Mouse (Mus musculus) NIH3T3 (cell line): ENCODE data around the gene Fbxw27.
A peak's percentile ranks its signal among the peaks of the same experiment; 100 is the strongest.
"Not testable (repeated sequence)": the region's sequence is repeated elsewhere in the genome, so short reads cannot be mapped to it uniquely, and the experiment has no call there.

Experiments used
- DNase-seq: peaks from one replicate; pipeline ENCODE4 v3.0.0-alpha.2; 2012; ENCODE audit warnings: low read depth

Gene Fbxw27

GRCm38 (mm10) chr9:109790570-109790969, at the start of gene Fbxw27:
Fbxw27 (minus strand) TSS chr9:109790670.
- not testable (repeated sequence) for DNase-seq

GRCm38 (mm10) chr9:109833088-109833412, 42.6 kb upstream of the Fbxw27 start:
- no peak for DNase-seq

GRCm38 (mm10) chr9:109832391-109833087, 42.1 kb upstream of the Fbxw27 start, which contains the start of gene Nme6:
Nme6 (plus strand) TSS chr9:109832749.
- peak; percentile 89 for DNase-seq

- no peak for DNase-seq
Measured at GRCm38 (mm10) chr9:109826181-109826580, 35.7 kb upstream of the Fbxw27 start.

- no peak for DNase-seq
Measured at GRCm38 (mm10) chr9:109825739-109826138, 35.3 kb upstream of the Fbxw27 start.

- no peak for DNase-seq
Measured at GRCm38 (mm10) chr9:109816341-109816740, 25.9 kb upstream of the Fbxw27 start.

- DNase-seq = no peak
Measured at GRCm38 (mm10) chr9:109813424-109813823, 23.0 kb upstream of the Fbxw27 start.

- no peak for DNase-seq
Measured at GRCm38 (mm10) chr9:109811980-109812379, 21.5 kb upstream of the Fbxw27 start, which contains the start of gene Spink8. Spink8 (plus strand) TSS chr9:109812280.

GRCm38 (mm10) chr9:109807898-109808297, 17.4 kb upstream of the Fbxw27 start:
- no peak for DNase-seq

- no peak for DNase-seq
Measured at GRCm38 (mm10) chr9:109806695-109807293, 16.3 kb upstream of the Fbxw27 start.

- DNase-seq = no peak
Measured at GRCm38 (mm10) chr9:109806260-109806659, 15.8 kb upstream of the Fbxw27 start.

- not testable (repeated sequence) for DNase-seq
Measured at GRCm38 (mm10) chr9:109805596-109805995, 15.1 kb upstream of the Fbxw27 start.

GRCm38 (mm10) chr9:109798051-109798450, 7.6 kb upstream of the Fbxw27 start:
- DNase-seq = peak; percentile 56

- DNase-seq = no peak
Measured at GRCm38 (mm10) chr9:109795811-109796210, 5.3 kb upstream of the Fbxw27 start.

GRCm38 (mm10) chr9:109795221-109795620, 4.8 kb upstream of the Fbxw27 start:
- no peak for DNase-seq

GRCm38 (mm10) chr9:109766841-109767240, 23.6 kb downstream of the Fbxw27 start:
- DNase-seq = peak; percentile 3

- DNase-seq = not testable (repeated sequence)
Measured at GRCm38 (mm10) chr9:109745989-109746388, 44.5 kb downstream of the Fbxw27 start, which contains the start of gene Fbxw26. Fbxw26 (minus strand) TSS chr9:109746089.
